Mouse (Mus musculus): Measurements from ENCODE around the gene Ankrd31. TPM values are rescaled to one million over a fixed set of nuclear protein-coding genes. Genes with fewer than 3 reads are reported as not detected.

Ankrd31 gene
- polyA plus RNA-seq, 1 experiment from 2014 or later: not detected

- no peak overlapping the region for H3K4me2 ChIP-seq (replicated peaks; ENCODE audit: low read depth, low read length)
- WGBS: 67% methylated on average over 2 of the region's 2 CpGs
- H3K4me1 ChIP-seq (ENCODE audit: control insufficient read depth, insufficient read depth, low read length): no peaks in the 10 kb centered on the region
- no peaks in the 10 kb centered on the region for H3K9me3 ChIP-seq (ENCODE audit: control insufficient read depth, low read length)
- no peaks in the 10 kb centered on the region for H3K27me3 ChIP-seq (ENCODE audit: control insufficient read depth, insufficient read depth, low read length)
- no peak overlapping the region for H3K4me3 ChIP-seq (ENCODE audit: low read length)
- no peak overlapping the region for H3K9ac ChIP-seq (ENCODE audit: low read depth, low read length)
- H3K27ac ChIP-seq (ENCODE audit: low read depth, low read length): no peak overlapping the region
- ATAC-seq (ENCODE audit: low FRiP score, low TSS enrichment): no peak
- H3K36me3 ChIP-seq (ENCODE audit: control insufficient read depth, insufficient read depth, low read length): no peaks in the 10 kb centered on the region
Observed at GRCm38 (mm10) chr13:96797500-96797899, 49.4 kb downstream of the Ankrd31 start.

DNA sequence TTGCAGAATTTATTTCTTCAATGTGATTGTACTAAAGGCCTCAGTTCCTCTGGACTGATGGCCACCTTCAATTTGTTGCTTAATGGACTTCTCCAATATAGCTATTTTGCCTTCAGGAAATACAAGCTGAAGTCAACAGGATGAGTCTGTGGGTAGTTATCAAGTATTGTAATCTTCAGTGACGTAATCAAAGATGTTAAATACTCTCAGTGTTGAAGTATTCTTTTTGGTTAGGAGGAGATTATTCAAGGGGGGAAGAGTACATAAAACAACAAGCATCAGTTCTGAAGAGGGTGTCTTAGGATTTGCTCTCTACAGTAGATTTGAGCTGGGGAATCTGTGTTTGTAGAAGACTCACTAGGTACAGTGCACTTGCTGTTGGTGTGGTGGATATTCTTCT lies 101.7 kb downstream of the Ankrd31 start:
- ATAC-seq (ENCODE audit: low FRiP score, low TSS enrichment): no peak

DNA sequence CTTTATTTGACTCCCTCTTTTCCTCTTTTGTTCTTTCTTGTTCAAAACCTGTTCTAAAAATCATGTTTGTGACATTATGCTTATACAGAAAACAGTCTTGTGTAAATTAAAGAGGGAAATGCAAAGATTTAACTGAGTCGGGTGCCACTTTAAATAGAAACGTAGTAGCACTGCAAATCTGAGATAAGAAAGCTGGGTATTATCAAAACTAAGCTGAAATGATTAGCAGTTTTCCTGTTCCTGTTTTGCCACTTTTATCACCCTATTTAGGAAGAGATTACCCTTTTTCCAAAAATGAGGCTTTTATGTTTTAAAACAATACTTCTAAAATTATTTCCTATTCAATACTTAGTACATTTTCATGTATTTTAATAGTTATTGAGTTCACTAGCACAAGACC lies 104.1 kb downstream of the Ankrd31 start:
- Histone ChIP-seq H3K4me1 (ENCODE audit: control insufficient read depth, insufficient read depth, low read length) (no peaks in the 10 kb centered on the region), H3K27ac (ENCODE audit: low read depth, low read length) (no peak overlapping the region), H3K9me3 (ENCODE audit: control insufficient read depth, low read length) (no peaks in the 10 kb centered on the region), H3K27me3 (ENCODE audit: control insufficient read depth, insufficient read depth, low read length) (no peaks in the 10 kb centered on the region), H3K9ac (ENCODE audit: low read depth, low read length) (no peak overlapping the region), H3K4me3 (ENCODE audit: low read length) (no peak overlapping the region), H3K36me3 (ENCODE audit: control insufficient read depth, insufficient read depth, low read length) (no peaks in the 10 kb centered on the region), H3K4me2 (replicated peaks; ENCODE audit: low read depth, low read length) (no peak overlapping the region)
- ATAC-seq (ENCODE audit: low FRiP score, low TSS enrichment): no peak
- 71% methylated on average over 2 of the region's 2 CpGs for WGBS

More for the DNA sequence above, 101.7 kb downstream of the Ankrd31 start:
- Histone ChIP-seq H3K27ac (ENCODE audit: low read depth, low read length) (no peak overlapping the region), H3K4me3 (ENCODE audit: low read length) (no peak overlapping the region), H3K9ac (ENCODE audit: low read depth, low read length) (no peak overlapping the region), H3K4me1 (ENCODE audit: control insufficient read depth, insufficient read depth, low read length) (no peaks in the 10 kb centered on the region), H3K4me2 (replicated peaks; ENCODE audit: low read depth, low read length) (no peak overlapping the region), H3K36me3 (ENCODE audit: control insufficient read depth, insufficient read depth, low read length) (no peaks in the 10 kb centered on the region), H3K9me3 (ENCODE audit: control insufficient read depth, low read length) (no peaks in the 10 kb centered on the region), H3K27me3 (ENCODE audit: control insufficient read depth, insufficient read depth, low read length) (no peaks in the 10 kb centered on the region)
- 88% methylated on average over 1 of the region's 1 CpGs for WGBS

GRCm38 (mm10) chr13:96853256-96853655 lies 105.2 kb downstream of the Ankrd31 start:
- Histone ChIP-seq H3K9ac (ENCODE audit: low read depth, low read length) (no peak overlapping the region), H3K4me2 (replicated peaks; ENCODE audit: low read depth, low read length) (no peak overlapping the region), H3K4me3 (ENCODE audit: low read length) (no peak overlapping the region), H3K4me1 (ENCODE audit: control insufficient read depth, insufficient read depth, low read length) (no peaks in the 10 kb centered on the region), H3K27me3 (ENCODE audit: control insufficient read depth, insufficient read depth, low read length) (no peaks in the 10 kb centered on the region), H3K9me3 (ENCODE audit: control insufficient read depth, low read length) (no peaks in the 10 kb centered on the region), H3K36me3 (ENCODE audit: control insufficient read depth, insufficient read depth, low read length) (no peaks in the 10 kb centered on the region), H3K27ac (ENCODE audit: low read depth, low read length) (no peak overlapping the region)
- no peak for ATAC-seq (ENCODE audit: low FRiP score, low TSS enrichment)
- WGBS: 40% methylated on average over 1 of the region's 1 CpGs

GRCm38 (mm10) chr13:96855191-96855590 lies 107.1 kb downstream of the Ankrd31 start:
- H3K9me3 ChIP-seq (ENCODE audit: control insufficient read depth, low read length): no peaks in the 10 kb centered on the region
- no peak overlapping the region for H3K9ac ChIP-seq (ENCODE audit: low read depth, low read length)
- H3K4me1 ChIP-seq (ENCODE audit: control insufficient read depth, insufficient read depth, low read length): no peaks in the 10 kb centered on the region
- no peak overlapping the region for H3K4me3 ChIP-seq (ENCODE audit: low read length)
- no peak overlapping the region for H3K27ac ChIP-seq (ENCODE audit: low read depth, low read length)
- WGBS: 24% methylated on average over 3 of the region's 3 CpGs
- H3K27me3 ChIP-seq (ENCODE audit: control insufficient read depth, insufficient read depth, low read length): no peaks in the 10 kb centered on the region
- ATAC-seq (ENCODE audit: low FRiP score, low TSS enrichment): no peak
- H3K4me2 ChIP-seq (replicated peaks; ENCODE audit: low read depth, low read length): no peak overlapping the region
- H3K36me3 ChIP-seq (ENCODE audit: control insufficient read depth, insufficient read depth, low read length): no peaks in the 10 kb centered on the region

GRCm38 (mm10) chr13:96859161-96859560 lies 111.1 kb downstream of the Ankrd31 start:
- no peak overlapping the region for H3K4me3 ChIP-seq (ENCODE audit: low read length)
- no peak overlapping the region for H3K4me2 ChIP-seq (replicated peaks; ENCODE audit: low read depth, low read length)
- H3K27ac ChIP-seq (ENCODE audit: low read depth, low read length): no peak overlapping the region
- WGBS: 97% methylated on average over 3 of the region's 3 CpGs
- no peaks in the 10 kb centered on the region for H3K36me3 ChIP-seq (ENCODE audit: control insufficient read depth, insufficient read depth, low read length)
- H3K9me3 ChIP-seq (ENCODE audit: control insufficient read depth, low read length): no peaks in the 10 kb centered on the region
- ATAC-seq (ENCODE audit: low FRiP score, low TSS enrichment): no peak
- no peaks in the 10 kb centered on the region for H3K27me3 ChIP-seq (ENCODE audit: control insufficient read depth, insufficient read depth, low read length)
- no peaks in the 10 kb centered on the region for H3K4me1 ChIP-seq (ENCODE audit: control insufficient read depth, insufficient read depth, low read length)
- no peak overlapping the region for H3K9ac ChIP-seq (ENCODE audit: low read depth, low read length)

- 85% methylated on average over 4 of the region's 4 CpGs for WGBS
- ATAC-seq (ENCODE audit: low FRiP score, low TSS enrichment): no peak
- Histone ChIP-seq H3K4me1 (ENCODE audit: control insufficient read depth, insufficient read depth, low read length) (no peaks in the 10 kb centered on the region), H3K4me3 (ENCODE audit: low read length) (no peak overlapping the region), H3K27me3 (ENCODE audit: control insufficient read depth, insufficient read depth, low read length) (no peaks in the 10 kb centered on the region), H3K27ac (ENCODE audit: low read depth, low read length) (no peak overlapping the region), H3K4me2 (replicated peaks; ENCODE audit: low read depth, low read length) (no peak overlapping the region), H3K9ac (ENCODE audit: low read depth, low read length) (no peak overlapping the region), H3K36me3 (ENCODE audit: control insufficient read depth, insufficient read depth, low read length) (no peaks in the 10 kb centered on the region), H3K9me3 (ENCODE audit: control insufficient read depth, low read length) (no peaks in the 10 kb centered on the region)
Observed at GRCm38 (mm10) chr13:96870742-96871141, 122.7 kb downstream of the Ankrd31 start.

- Histone ChIP-seq H3K9me3 (ENCODE audit: control insufficient read depth, low read length) (no peaks in the 10 kb centered on the region), H3K36me3 (ENCODE audit: control insufficient read depth, insufficient read depth, low read length) (no peaks in the 10 kb centered on the region), H3K27ac (ENCODE audit: low read depth, low read length) (no peak overlapping the region), H3K27me3 (ENCODE audit: control insufficient read depth, insufficient read depth, low read length) (no peaks in the 10 kb centered on the region), H3K4me1 (ENCODE audit: control insufficient read depth, insufficient read depth, low read length) (no peaks in the 10 kb centered on the region), H3K4me2 (replicated peaks; ENCODE audit: low read depth, low read length) (no peak overlapping the region), H3K9ac (ENCODE audit: low read depth, low read length) (no peak overlapping the region), H3K4me3 (ENCODE audit: low read length) (no peak overlapping the region)
- ATAC-seq (ENCODE audit: low FRiP score, low TSS enrichment): no peak
Observed at GRCm38 (mm10) chr13:96874071-96874470, 126.0 kb downstream of the Ankrd31 start.

- no peak for ATAC-seq (ENCODE audit: low FRiP score, low TSS enrichment)
- Histone ChIP-seq H3K4me2 (replicated peaks; ENCODE audit: low read depth, low read length) (no peak overlapping the region), H3K9ac (ENCODE audit: low read depth, low read length) (no peak overlapping the region), H3K27me3 (ENCODE audit: control insufficient read depth, insufficient read depth, low read length) (no peaks in the 10 kb centered on the region), H3K27ac (ENCODE audit: low read depth, low read length) (no peak overlapping the region), H3K4me1 (ENCODE audit: control insufficient read depth, insufficient read depth, low read length) (no peaks in the 10 kb centered on the region), H3K4me3 (ENCODE audit: low read length) (no peak overlapping the region), H3K36me3 (ENCODE audit: control insufficient read depth, insufficient read depth, low read length) (no peaks in the 10 kb centered on the region), H3K9me3 (ENCODE audit: control insufficient read depth, low read length) (no peaks in the 10 kb centered on the region)
- WGBS: 84% methylated on average over 12 of the region's 12 CpGs
Observed at GRCm38 (mm10) chr13:96878220-96879057, 130.4 kb downstream of the Ankrd31 start.
